Mouse (Mus musculus): ENCODE data around the gene Fadd.

The Fadd gene

DNA sequence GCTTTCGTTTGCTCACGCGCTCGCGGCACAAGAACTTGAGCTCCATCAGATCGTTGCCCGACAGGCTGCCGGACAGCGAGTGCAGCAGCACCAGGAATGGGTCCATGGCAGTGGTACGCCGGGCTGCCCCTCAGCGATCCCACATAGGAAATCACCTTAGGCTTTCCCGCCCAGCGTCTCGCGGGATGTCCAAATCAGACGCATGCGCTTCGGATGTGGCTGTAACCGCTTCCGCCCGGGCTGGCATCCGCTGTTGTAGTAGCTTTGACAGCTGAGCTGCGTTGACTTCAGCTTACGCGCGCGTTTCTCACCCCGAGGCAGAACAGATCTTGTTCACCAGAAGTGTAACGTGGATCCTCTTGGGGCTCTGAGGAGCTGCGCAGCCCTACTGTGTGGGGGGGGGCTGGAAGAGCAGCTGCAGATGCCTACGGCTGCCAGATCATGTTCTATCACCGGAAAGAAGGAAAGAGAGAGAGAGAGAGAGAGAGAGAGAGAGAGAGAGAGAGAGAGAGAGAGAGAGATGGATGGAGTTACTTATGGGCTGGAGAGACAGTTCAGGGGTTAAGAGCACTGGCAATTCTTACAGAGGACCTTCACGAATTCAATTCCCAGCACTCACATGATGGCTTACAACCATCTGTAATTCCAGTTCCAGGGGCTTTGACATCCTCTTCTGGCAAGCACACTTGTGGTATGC lies at the start of gene Fadd:
TSS of gene Fadd (minus strand) at position 180 of the 697 bp plus-strand sequence.
- peak; percentile 97 for DNase-seq

DNA sequence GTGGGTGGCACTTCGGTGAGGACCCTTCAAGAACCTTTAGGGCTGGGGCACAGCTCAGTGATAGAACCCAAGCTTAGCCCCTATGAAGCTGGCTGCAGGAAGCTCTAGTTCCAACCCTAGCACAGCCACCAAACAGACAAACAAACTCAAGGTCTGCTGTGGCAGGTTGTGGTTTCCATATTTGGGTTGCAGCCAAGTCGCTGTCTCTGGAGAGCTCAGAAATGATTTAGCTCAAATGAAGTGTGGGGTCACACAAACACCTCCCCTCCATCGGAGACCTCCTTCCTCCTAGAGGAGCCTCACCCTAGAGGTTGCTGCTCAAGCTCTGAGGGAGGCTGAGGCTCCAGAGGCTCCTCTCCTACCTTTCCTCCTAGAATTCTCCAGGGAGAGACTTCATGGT lies 48.4 kb upstream of the Fadd start:
- no peak for DNase-seq

DNA sequence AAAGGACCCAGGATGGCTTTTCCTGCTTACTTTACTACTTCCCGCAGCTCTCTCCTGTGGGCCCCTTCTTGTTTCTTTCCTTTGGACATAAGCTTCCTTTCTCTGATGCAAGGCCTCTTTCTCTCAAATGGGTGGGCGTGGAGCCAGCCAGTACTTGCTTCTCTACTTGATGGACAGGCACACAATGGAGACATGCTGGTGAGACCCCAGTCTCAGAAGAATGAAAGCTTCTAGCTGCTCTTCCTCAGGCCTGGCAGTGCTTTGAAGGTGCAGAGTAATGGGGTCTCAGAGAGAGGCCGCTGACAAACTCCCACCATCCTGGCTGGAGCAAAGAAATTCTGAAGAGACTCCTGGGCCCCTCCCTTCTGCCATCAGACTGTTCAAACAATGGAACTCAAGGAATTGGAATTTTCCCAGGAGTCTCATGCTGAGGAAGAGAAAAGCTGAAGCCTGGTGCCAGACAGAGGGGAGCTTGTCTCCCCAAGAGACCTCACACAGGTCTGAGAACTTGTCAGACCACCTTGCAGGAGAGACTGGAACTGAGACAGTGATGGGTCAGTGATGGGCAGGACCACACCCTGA lies 46.2 kb upstream of the Fadd start:
- DNase-seq: peak; percentile 78

DNA sequence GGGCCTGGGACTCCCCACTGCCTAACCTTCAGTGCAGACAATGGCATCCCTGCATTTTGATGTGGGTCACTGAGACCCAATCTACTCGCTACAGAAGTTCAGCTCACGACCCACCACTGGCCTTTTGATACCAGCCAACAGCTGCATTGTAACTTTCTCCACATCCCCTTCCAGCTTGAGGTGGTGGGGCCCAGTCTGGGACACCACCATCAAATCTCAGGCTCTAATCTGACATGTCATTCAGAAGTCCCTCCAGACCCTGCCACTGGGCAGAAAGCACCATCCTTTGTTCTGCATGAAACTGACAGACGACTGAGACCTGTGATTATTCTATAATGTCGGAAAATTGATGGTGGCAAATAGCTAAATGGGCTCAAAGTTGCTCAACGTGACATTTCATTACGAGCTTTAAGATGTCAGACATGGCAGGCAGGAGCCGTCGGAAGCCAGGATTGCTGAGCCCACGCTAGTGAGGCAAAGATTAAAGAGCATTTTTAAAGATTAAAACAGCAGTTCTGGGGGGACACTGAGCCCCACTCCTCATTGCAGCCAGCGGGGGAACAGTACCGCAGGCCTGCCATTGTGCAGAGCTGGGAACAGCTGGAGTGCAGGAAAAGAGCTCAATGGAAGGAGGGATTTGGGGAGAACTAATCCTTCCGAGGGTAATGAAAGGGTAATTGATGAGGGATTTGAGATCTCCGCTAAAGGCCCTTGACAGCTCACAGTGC lies 45.5 kb upstream of the Fadd start:
- DNase-seq: peak; percentile 47

DNA sequence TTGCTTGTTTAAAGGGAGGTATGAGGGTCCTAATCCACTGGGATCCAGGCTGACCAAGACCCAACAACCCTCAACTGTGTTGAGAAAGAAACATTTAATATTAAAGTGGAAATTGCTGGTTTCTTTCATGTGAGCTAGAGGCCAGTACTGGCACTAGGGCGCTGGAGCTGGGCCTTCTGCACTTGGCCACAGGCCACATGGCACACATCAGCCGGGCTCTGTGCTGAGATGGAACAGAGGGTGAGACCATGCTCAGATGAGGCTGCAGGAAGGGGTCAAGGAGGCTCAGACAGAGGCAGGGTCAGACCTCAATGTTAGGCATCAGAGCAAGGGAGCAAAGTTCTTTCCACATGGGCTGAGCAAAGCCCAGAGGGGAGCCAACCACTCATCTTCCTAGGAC lies 43.8 kb upstream of the Fadd start:
- no peak for DNase-seq

DNA sequence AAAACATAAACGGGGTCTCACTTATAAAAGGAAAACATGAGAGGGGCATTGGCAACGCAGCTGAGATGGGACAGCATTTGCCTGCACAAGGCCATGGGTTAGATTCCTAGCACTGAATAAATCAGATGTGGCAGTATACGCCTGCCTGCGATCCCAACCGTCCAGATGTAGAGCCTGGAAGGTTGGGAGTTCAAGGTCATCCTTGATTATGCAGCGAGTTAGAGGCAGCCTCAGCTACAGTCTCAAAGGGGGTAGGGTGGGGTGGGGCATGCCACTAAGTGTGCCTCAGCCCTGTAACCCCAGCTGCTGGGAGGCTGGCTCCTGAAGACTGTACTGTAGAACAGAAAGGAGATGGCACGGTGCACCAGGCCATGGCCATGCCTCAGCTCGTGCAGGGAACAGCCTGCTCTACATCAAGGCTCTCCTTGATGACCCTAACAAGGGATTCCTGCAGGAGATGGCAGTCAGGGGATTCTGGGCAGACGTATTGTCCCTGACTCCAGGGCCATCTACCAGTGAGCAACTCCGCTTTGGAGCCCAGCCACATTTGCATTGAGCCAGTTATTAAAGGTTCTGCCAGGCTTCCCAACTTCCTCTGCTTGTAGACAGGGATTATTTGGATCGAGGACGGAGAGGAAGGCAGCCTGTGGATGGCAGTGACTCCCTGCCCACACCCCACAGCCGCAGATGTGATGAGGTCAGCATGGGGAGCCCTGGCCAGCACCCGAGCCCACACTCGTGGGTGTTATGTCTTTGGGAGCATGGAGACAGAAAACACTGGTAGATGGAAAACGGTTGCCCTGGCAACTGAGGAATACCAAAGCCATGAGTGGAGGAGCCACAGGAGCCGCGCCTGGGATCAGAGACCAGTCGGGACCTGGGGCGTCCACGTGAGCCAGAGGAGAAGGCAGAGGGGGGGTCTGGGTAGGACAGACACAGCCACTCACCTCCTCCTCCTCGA lies 38.7 kb upstream of the Fadd start:
- DNase-seq: no peak

DNA sequence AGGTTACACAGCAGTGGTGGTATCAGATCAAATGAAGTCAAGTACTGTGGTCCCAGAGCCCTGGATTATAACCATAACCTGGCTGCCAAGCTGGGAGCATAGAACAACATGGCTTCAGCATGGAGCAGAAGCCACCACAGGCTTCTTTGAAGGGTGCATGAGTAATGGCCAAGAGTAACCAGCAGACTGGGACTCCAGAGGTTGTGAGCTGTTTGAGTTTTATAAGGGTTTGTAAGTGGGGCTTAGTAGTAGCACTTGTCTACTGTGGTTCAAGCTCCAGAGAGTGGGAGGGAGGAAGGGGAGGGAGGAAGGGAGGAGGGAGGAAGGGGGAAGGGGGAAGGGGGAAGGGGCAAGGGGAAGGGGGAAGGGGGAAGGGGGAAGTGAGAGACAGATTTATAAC lies 38.1 kb upstream of the Fadd start:
- no peak for DNase-seq

DNA sequence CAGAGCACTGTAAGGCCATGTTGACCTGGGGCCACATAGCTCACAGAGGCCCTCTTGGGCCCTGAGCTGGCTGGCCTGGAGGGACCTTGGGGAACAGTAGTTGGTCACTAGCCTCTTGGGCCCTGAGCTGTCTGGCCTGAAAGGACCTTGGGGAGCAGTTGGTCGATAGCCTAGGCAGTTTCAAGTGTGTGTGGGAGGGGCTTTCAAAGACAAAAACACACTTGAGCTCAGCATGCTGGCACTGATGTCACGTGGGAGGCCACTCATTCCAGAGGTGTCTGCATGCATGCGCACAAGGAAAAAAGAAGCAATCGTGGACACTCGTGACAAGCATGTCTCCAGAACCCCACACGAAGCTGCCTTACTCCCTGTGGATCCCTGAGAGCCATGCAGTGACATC lies 33.1 kb upstream of the Fadd start:
- DNase-seq: no peak

DNA sequence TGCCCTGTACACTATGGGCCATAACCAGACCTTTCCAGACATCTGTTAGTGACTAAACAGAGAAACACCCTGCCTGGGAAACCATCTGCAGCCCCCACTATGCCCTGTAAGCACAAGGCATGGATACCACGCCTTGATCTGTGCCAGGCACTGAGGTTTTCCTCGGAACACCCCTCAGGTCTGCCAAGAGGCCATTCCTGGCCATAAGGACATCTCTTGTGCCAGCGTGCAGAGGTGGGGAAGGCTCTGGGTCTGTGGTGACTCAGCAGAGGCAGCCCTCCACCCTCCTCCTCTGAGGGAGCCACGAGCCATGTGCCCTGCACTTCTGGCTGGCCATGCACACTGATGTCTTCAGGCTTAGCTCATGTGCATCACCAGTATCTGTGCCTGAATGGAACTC lies 30.6 kb upstream of the Fadd start:
- DNase-seq: no peak

DNA sequence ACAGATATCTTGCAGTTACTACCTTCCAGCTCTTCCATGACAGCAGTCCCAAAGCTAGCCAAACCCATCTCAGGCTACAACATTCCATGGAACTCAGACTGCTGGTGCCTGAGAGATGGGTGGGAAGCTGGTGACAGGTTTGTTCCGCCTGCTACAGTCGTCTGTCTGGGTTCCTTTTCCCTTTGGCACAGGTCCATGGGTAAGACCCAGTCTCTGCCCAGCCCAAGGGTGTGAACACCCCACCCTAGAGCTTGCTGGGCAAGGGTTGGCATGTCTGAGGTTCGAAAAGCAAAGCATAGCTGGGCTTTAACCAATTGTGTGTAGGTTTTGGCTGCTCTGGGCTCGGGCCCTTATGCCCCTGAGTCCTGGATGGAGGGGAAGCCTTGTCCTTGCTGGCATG lies 30.1 kb upstream of the Fadd start:
- no peak for DNase-seq

DNA sequence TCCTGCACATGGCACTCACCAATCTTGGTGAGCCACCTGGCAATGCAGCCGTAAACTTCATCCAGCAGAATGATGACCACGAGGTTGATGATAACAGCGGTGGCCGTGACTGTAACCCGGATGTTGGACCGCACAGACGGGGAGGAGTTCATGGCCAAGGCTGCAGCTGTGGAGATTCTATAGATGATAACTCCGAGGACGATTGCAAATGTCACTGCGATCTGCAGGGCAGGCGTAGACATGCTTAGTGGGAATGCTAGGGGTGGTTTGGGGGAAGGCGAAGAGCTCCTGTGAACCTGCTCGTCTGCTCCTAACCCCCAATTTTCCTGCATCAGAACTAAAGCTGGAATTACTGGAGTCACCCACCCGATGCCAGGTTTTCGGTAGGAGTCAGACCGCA lies 29.3 kb upstream of the Fadd start:
- DNase-seq: no peak

DNA sequence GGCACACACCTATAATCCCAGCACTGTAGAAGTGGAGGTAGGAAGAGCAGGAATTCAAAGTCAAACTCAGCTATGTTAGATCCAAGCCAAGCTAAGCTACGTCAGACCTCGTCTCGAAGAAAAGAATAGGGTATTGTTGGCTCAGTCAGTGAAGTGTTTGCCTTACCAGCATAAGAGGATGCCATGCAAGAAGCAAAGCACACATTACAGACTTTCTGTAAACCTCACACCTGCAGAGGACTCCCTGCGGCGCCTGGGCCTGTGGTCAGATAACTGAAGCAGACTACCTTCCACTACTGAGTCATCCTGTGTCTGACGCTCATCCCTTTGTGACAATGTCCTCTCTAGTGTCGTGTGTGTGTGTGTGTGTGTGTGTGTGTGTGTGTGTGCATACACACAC lies 27.3 kb upstream of the Fadd start:
- no peak for DNase-seq

DNA sequence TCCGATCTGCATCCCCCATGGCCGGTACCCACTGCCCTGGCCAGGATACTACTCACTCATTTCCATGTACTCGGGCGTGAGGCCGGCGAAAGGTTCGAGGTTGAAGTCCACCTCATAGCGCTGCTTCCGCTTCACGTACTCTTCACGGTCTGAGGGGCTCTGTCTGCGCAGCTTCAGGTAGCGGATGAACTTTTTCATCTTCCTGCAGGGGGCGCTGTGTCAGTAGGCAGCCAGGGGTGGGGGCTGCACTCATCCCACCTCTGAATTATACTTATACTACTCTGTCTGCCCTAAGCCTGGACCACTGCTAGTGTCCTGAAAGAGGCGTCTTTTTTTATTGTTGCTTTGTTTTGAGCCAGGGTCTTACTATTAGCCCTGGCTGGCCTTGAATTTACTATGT lies 25.6 kb upstream of the Fadd start:
- DNase-seq: no peak

DNA sequence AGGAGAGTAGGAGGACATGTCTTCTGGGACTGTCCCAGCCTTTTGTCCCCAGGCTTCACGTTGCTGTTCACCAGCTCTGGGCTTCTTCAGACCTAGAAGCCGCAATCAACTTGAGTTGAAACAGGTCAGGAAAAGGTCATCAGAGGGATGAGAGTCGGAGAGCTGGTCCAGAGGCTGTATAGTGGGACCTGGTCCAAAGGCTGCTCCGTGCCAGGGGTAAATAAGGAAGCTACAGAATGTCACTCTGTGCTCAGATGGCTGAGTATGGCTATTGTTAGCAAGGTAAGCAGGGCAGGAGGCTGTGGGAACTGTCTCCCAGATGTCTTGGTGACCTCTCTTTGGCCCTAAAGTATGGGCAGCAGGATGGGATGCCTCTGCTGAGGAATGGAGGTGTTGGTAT lies 22.5 kb upstream of the Fadd start:
- DNase-seq: no peak

DNA sequence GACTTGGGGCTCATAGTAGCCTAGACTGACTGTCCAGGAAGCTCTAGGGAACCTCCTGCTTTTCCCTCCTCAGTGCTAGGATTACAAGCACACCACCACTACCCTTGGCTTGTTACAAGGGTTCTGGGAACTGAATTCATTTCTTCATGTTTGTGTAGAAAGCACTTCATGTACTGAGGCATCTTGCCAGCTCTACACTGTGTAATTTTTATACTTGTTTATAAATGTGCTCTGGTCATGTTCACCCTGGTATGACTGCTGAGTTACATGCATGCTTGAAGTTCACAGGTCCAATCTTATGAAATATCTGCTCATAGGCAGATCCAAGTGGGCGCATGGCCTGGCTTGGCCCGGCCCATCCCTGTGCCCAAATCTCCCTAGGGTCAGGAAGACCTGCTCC lies 22.0 kb upstream of the Fadd start:
- DNase-seq: no peak

DNA sequence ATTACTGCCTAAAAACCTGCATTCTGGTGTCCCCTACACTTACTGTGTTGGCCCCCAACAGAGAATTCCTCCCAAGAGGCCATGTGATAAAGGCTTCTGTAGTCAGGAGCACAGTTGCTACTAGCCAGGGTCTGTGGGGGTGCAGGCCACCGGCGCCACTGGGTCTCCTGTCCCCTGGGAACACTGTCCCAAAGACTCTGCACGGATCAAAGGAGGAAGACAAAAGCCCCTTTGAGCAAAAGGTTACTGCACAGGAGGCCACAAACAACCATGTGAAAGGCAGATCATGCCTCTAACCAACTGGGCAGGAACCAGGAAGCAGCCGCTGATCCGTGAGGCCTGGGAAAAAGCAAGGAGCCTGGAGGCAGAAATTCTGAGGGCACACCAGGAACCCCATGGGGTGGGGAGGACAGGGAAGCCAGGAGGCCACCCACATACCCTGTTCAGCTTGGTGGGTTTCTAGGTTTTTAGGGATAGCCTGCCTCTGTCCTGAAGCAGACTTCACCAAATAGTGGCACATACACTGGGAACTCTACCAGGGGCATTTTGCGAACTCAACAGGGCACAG lies 18.2 kb upstream of the Fadd start:
- peak; percentile 85 for DNase-seq

DNA sequence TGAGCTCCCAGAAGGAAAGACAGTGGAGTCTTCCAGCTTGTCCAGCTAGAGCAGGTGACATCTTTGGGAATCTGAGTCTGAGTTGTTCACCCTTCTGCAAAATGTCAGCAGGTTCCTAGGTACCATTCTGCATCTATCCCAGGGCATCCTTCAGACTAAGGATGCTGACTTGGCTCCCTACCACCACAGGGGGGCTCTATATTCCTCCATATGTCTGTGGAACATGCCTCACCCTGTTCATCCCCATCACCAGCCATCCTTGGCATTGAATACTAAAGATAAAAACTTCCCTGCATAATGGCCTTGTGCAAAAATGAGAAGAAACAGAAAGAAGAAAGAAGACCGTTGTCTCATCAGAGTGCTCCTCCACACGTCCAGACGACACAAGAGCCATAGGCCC lies 7.2 kb upstream of the Fadd start:
- peak; percentile 30 for DNase-seq

DNA sequence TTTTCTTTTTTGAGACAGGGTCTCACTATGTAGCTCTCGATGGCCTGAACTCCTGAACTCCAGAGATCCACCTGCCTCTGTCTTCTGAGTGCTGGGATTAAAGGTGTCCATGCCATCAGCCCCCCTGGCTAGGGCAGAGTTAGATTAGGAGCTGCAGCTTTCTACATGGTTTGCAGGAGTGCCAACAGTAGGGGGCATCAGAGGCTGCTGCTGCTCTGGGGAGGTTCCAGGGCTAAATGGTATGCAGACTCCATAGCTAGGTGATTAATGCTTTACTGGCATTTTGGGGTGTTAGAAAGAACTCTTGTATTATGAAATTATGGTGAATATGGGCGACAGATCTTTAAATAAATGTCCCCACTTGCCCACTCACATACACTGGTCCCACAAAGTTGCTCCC lies 5.0 kb upstream of the Fadd start:
- DNase-seq: peak; percentile 60

DNA sequence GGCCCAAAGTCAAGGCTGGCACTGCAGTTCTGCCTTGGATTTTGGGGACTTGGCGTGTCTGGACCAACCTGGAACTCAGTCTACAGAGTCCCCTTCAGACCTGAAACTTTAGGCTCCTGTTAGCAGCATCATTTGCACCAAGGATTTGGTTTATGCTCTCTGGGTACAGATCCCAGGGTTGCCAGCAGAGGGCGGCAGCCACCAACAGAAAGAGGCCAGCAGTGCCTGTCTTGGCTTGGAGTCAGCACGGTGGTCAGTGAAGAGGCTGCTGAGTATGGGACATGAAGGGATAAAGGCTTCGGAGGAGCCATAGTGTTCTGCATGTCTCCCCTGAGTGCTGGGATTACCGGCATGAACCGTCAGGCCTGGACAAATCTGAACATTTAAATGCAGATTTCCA lies 3.4 kb upstream of the Fadd start:
- DNase-seq: peak; percentile 85

DNA sequence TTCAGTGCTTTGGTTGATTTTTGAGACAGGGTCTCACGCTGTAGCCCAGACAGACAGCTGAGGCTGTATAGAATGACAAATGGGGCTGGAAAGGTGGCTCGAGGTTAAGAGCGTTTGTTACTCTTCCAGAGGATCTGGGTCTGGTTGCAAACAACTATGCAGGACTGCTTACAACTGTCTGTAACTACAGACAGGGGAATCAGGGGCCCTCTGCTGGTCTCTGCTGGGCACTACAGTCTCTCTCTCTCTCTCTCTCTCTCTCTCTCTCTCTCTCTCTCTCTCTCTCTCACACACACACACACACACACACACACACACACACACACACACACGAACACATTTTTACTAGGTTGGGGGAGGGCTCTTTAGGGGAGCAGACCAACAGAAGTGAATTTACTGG lies 1.4 kb upstream of the Fadd start:
- DNase-seq: peak; percentile 83

DNA sequence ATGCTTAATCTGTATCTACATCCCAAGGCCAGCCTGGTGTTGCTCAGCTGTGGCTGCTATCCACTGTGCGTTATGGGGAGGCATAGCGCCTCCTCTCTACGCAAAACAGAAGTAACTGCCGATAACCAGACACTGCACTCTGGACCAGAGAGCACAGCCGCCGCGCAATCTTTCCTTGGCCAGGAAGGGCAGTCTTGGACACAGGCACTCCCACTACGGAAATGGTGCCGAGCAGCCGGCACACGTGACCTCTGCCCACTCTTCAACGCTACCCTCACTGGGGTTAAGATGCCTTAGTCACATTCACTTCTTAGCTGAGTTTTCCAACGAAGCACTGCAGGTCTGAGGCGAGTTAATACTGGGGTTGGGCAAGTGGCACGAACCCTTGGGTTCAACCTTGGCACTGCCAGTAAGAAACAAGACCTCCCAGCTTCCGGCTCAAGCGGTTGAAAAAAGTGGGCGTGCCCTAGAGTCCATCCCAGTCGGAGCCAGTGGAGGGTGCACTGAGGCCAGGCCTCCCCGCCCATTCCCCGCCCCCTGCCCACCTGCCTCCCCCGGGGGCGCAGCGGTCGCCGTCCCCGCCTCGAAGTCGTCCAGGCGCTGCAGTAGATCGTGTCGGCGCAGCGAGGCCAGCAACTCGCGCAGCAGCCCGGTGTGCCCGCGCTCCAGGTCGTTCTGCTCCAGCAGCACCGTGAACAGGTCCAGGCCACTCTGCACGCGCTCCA lies 542 bp downstream of the Fadd start:
- peak; percentile 91 for DNase-seq

DNA sequence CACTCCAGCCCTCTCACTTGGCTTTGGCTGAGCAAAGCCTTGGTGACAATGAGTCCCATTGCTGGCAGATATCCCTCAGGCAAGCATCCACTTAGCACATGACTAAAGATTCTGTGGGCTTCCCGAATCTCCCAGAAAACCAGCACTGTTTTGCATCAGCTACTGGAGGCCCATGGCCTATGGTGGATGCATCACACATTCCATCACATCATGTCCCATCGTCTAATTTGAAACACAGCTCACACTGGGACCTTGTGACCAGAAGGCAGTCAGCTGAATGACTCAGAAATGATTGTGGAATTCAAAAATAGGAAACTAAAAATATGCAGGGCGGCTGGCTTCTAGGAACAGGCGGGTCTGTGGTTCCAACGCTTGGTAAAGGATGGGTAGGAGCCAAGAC lies 4.4 kb downstream of the Fadd start:
- DNase-seq: no peak

All from retina, postnatal 1 day (tissue).